Mouse (Mus musculus) C2C12 (cell line): ENCODE measurements around the gene Tmem186. TPM values are rescaled to one million over a fixed set of nuclear protein-coding genes. Genes with fewer than 3 reads are reported as not detected.

ENCODE experiments used
- H3K27me3 ChIP-seq: one replicate; pipeline ENCODE4 v1.6.1; 2011; ENCODE audit not compliant: control insufficient read depth, insufficient read depth, insufficient read length
- H3K36me3 ChIP-seq: one replicate; pipeline ENCODE4 v1.6.1; 2011; ENCODE audit not compliant: control insufficient read depth, insufficient read depth
- H3K4me3 ChIP-seq: one replicate; pipeline ENCODE4 v1.5.1; 2011; ENCODE audit warnings: mild to moderate bottlenecking, control low read depth; ENCODE audit not compliant: poor library complexity, insufficient read depth, severe bottlenecking
- H3K79me2 ChIP-seq: one replicate; pipeline ENCODE4 v1.6.1; 2011; ENCODE audit not compliant: control insufficient read depth, insufficient read depth
- H3K79me3 ChIP-seq: one replicate; pipeline ENCODE4 v1.6.1; 2011; ENCODE audit warnings: low read depth, control low read depth
- H3ac ChIP-seq: one replicate; pipeline ENCODE3; 2011; ENCODE audit warnings: low read depth; ENCODE audit not compliant: control insufficient read depth, insufficient read length
- CEBPB ChIP-seq: IDR thresholded peaks from one replicate; pipeline ENCODE4 v1.6.1; 2011; ENCODE audit warnings: low read depth, mild to moderate bottlenecking, control low read depth, moderate library complexity
- CTCF ChIP-seq: IDR thresholded peaks from one replicate; pipeline ENCODE4 v1.5.1; 2011; ENCODE audit not compliant: control insufficient read depth, insufficient read depth, insufficient read length
- FOSL1 ChIP-seq: IDR thresholded peaks from one replicate; pipeline ENCODE4 v1.8.0; 2011; ENCODE audit warnings: mild to moderate bottlenecking, low read length; ENCODE audit not compliant: poor library complexity, insufficient read depth, severe bottlenecking
- MAX ChIP-seq: IDR thresholded peaks from one replicate; pipeline ENCODE4 v1.6.1; 2011; ENCODE audit warnings: mild to moderate bottlenecking, control low read depth
- MYOD1 ChIP-seq: IDR thresholded peaks from one replicate; pipeline ENCODE4 v1.6.1; 2011; ENCODE audit warnings: low read depth; ENCODE audit not compliant: control insufficient read depth, insufficient read length
- MYOG ChIP-seq: IDR thresholded peaks from one replicate; pipeline ENCODE4 v1.6.1; 2011; ENCODE audit not compliant: control insufficient read depth, insufficient read length; ENCODE audit errors: extremely low read depth
- USF1 ChIP-seq: IDR thresholded peaks from one replicate; pipeline ENCODE4 v1.6.1; 2011; ENCODE audit warnings: low read depth, mild to moderate bottlenecking, control low read depth, moderate library complexity
- polyA plus RNA-seq: library from polyadenylated mRNA; unstranded; fragments of >200 nt; fragmentation: generic; extraction: Trizol; gene quantifications from one replicate; pipeline ENCODE4 v1.2.1, GENCODE M21; 2012; ENCODE audit warnings: missing spikeins

Tmem186 gene
- polyA plus RNA-seq, 1 experiment, result 8.5 TPM

GRCm38 (mm10) chr16:8670041-8671035 lies 32.8 kb upstream of the Tmem186 start:
- Histone ChIP-seq H3K36me3 (peaks cover 17% of the 10 kb centered on the region), H3ac (peak overlapping the region; percentile 62), H3K27me3 (no peaks in the 10 kb centered on the region), H3K4me3 (peak overlapping the region; percentile 56), H3K79me3 (peaks cover 53% of the 10 kb centered on the region), H3K79me2 (peaks cover 61% of the 10 kb centered on the region)
- TF ChIP-seq CEBPB (no peak), FOSL1 (no peak), MYOD1 (no peak), MYOG (no peak), MAX (no peak), CTCF (no peak), USF1 (no peak)

GRCm38 (mm10) chr16:8669432-8669831 lies 31.9 kb upstream of the Tmem186 start:
- Histone ChIP-seq H3K79me3 (peaks cover 62% of the 10 kb centered on the region), H3ac (no peak overlapping the region), H3K36me3 (peaks cover 17% of the 10 kb centered on the region), H3K79me2 (peaks cover 70% of the 10 kb centered on the region), H3K4me3 (no peak overlapping the region), H3K27me3 (no peaks in the 10 kb centered on the region)
- TF ChIP-seq USF1 (no peak), MYOG (no peak), MAX (no peak)

GRCm38 (mm10) chr16:8668386-8668785 lies 30.9 kb upstream of the Tmem186 start:
- Histone ChIP-seq H3ac (no peak overlapping the region), H3K27me3 (no peaks in the 10 kb centered on the region), H3K4me3 (no peak overlapping the region), H3K79me2 (peaks cover 80% of the 10 kb centered on the region), H3K79me3 (peaks cover 68% of the 10 kb centered on the region), H3K36me3 (peaks cover 24% of the 10 kb centered on the region)
- TF ChIP-seq CEBPB (no peak), CTCF (no peak), MYOD1 (no peak)

DNA sequence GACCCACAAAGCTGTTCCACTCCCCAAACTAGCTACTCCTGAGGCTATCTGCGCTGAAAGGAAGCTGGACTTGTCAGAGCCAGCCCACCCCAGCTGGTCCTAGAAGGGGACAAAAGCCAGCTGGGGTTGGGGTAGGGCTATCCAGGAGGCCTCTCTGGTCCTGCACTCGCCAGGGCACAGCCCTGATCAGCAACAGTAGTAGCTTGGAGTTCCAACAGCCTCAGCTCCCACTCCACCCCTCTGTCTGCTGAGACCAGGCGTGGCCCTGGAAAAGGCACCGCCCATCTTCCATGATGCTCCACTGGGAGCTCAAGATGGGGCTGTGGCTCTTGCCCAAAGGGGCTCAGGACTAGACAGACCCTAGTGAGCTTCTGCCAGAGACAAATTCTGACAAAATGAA lies 30.3 kb upstream of the Tmem186 start:
- Histone ChIP-seq H3K79me2 (peaks cover 84% of the 10 kb centered on the region), H3K4me3 (no peak overlapping the region), H3K79me3 (peaks cover 70% of the 10 kb centered on the region), H3K27me3 (no peaks in the 10 kb centered on the region), H3K36me3 (peaks cover 28% of the 10 kb centered on the region), H3ac (peak overlapping the region; percentile 4)
- TF ChIP-seq USF1, result no peak
- TF ChIP-seq MYOG, result no peak
- no peak for TF ChIP-seq CTCF
- TF ChIP-seq MAX, result no peak
- TF ChIP-seq MYOD1, result no peak
- TF ChIP-seq FOSL1, result no peak
- TF ChIP-seq CEBPB, result no peak

- peak overlapping the region; percentile 27 for H3ac ChIP-seq
- H3K79me3 ChIP-seq, result peaks cover 70% of the 10 kb centered on the region
- H3K27me3 ChIP-seq, result no peaks in the 10 kb centered on the region
- TF ChIP-seq CTCF (no peak), MYOG (no peak), CEBPB (peak; percentile 78)
- H3K79me2 ChIP-seq, result peaks cover 84% of the 10 kb centered on the region
- peaks cover 34% of the 10 kb centered on the region for H3K36me3 ChIP-seq
- H3K4me3 ChIP-seq, result no peak overlapping the region
Observed at GRCm38 (mm10) chr16:8667261-8667660, 29.7 kb upstream of the Tmem186 start.

- peaks cover 84% of the 10 kb centered on the region for H3K79me2 ChIP-seq
- TF ChIP-seq CTCF (no peak), CEBPB (no peak), MAX (no peak), MYOD1 (no peak), FOSL1 (no peak)
- no peak overlapping the region for H3K4me3 ChIP-seq
- peaks cover 40% of the 10 kb centered on the region for H3K36me3 ChIP-seq
- no peak overlapping the region for H3ac ChIP-seq
- no peaks in the 10 kb centered on the region for H3K27me3 ChIP-seq
- H3K79me3 ChIP-seq, result peaks cover 70% of the 10 kb centered on the region
Observed at GRCm38 (mm10) chr16:8666452-8666851, 28.9 kb upstream of the Tmem186 start.
